Mouse (Mus musculus) lung, adult 2 months (tissue): Measurements from ENCODE around the gene Slc39a2. TPM values are rescaled to one million over a fixed set of nuclear protein-coding genes. Genes with fewer than 3 reads are reported as not detected.
A peak's percentile ranks its signal among the peaks of the same experiment; 100 is the strongest.
"Not testable (repeated sequence)": the region's sequence is repeated elsewhere in the genome, so short reads cannot be mapped to it uniquely, and the experiment has no call there.

ENCODE experiments used
- DNase-seq: peaks from one replicate; pipeline ENCODE4 v3.0.0; 2022
- H3K4me1 ChIP-seq: fragments of 200-500 bp; 2 replicates; pipeline ENCODE4 v1.6.1; 2011; ENCODE audit warnings: low read length; ENCODE audit not compliant: control insufficient read depth, insufficient read depth
- H3K4me3 ChIP-seq: fragments of 200-500 bp; replicated peaks from 2 replicates; pipeline ENCODE3; 2011; ENCODE audit warnings: low read depth, mild to moderate bottlenecking, control low read depth, low read length; ENCODE audit errors: extremely low read depth
- CTCF ChIP-seq: fragments of 200-500 bp; IDR thresholded peaks from 2 replicates; pipeline ENCODE4 v1.5.1; 2011; ENCODE audit warnings: mild to moderate bottlenecking, low read length, control low read depth; ENCODE audit not compliant: insufficient read depth
- POLR2A ChIP-seq: fragments of 200-500 bp; IDR thresholded peaks from 2 replicates; pipeline ENCODE4 v1.6.1; 2011; ENCODE audit warnings: low read depth, mild to moderate bottlenecking, control low read depth, low read length, borderline replicate concordance; ENCODE audit errors: extremely low read depth
- WGBS: fragments of 180-500 bp; shearing (Covaris S2); methylation state at CpG from one replicate; pipeline ENCODE4 v1.1.7; 2018; 5-methylcytosine and 5-hydroxymethylcytosine counted together
- polyA plus RNA-seq: library from polyadenylated mRNA; depleted of rRNA; stranded (reverse); fragments of >200 nt; gene quantifications from 2 replicates; pipeline ENCODE4 v1.2.3, GENCODE M21; 2012

The Slc39a2 gene
- polyA plus RNA-seq, 1 experiment, result 3.9 TPM

DNA sequence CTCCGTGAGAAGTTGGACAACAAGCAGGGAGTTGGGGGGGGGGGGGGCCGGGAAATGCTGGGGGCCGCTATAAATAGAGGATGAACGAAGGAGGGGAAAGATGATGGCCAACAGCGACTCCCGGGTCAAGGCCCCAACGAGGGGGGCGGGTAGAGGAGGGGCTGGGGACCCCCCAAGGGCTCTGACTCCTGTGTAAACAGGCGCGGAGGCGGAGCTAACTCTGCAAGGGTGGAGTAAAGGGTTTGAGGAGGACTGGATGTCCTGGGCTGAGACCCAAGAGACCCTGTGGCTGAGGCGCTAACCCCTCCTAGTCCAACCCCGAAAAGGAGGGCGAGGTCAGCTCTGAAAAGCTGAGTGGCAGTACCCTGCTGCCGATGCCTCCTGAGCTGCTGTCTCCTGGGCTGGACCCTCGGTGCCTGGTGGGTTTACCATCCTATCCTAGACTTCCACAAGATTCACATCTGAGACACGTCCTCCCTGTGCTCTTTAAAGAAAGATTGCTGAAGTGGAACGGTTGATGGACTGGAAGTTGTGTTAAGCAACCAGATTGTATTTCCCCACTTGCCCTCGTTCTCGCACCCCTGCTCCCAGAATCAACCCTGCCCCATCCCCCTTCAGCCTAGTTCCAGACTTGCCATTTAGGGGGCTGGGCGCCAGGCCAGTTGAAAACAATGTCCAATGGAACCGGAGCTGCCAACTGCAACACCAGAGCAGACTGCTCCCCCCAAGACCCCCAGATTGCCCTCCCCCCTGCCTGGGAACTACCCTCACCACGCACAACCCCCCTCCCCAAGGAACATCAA is 21.5 kb downstream of the Slc39a2 start, which contains the start of gene Ndrg2:
Gene Ndrg2 (minus strand): TSS at position 199 of the 803 bp plus-strand sequence.
- Histone ChIP-seq H3K4me1 (peaks cover 6% of the 10 kb centered on the region), H3K4me3 (peak within 1 kb of the TSS; percentile 85)
- TF ChIP-seq CTCF, result no peak
- TF ChIP-seq POLR2A, result peak; percentile 67; the same call in 1 of the 2 replicates
- 5% methylated on average over 23 of the region's 23 CpGs for WGBS
- DNase-seq, result peak; percentile 60

GRCm38 (mm10) chr14:51915030-51915429 is 22.3 kb downstream of the Slc39a2 start:
- no peak for DNase-seq
- H3K4me1 ChIP-seq, result peaks cover 6% of the 10 kb centered on the region
- WGBS, result 5% methylated on average over 3 of the region's 3 CpGs
- no peak overlapping the region for H3K4me3 ChIP-seq
- TF ChIP-seq POLR2A (no peak), CTCF (no peak)

DNA sequence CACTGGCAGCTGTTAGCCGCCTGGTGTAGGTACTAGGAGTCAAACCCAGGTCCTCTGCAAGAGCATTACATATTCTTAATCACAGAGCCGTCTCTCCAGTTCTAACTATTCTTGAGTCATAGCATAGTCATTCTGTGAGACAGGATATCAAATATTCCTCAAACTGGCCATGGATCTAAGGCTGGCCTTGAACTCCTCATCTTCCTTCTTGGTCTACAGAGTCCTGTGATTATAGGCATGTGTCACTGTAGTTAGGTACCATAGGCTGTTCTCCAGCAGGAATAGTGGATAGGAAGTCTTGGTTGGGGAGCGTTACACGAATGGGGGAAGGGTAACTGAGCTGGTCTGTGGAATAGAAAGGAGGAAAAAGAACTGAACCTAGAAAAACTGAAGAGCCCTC is 23.9 kb downstream of the Slc39a2 start:
- DNase-seq, result no peak
- TF ChIP-seq POLR2A, result no peak
- no peak for TF ChIP-seq CTCF
- peaks cover 6% of the 10 kb centered on the region for H3K4me1 ChIP-seq
- 84% methylated on average over 4 of the region's 4 CpGs for WGBS
- no peak overlapping the region for H3K4me3 ChIP-seq

DNA sequence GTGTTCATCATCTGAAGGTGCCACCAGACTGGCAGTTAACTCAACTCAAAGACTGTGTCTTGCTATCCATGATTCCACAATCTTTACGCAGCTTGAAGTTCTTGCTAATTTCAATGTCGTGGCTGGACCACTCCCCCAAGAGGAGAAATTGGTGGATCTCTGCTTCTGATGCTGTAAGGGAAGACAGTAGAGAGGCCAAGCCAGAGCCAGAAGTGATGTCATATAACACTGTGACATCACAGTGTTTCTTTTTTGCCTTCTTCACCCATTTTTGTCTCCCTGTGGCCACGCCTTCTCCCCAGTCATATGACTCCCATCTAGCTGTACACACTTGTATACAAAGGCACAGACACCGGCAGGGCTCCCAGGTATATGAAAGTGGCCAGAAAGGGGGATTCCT is 25.4 kb downstream of the Slc39a2 start, which contains the start of gene Tppp2:
Gene Tppp2 (plus strand): TSS at position 301 of the 400 bp plus-strand sequence.
- Histone ChIP-seq H3K4me3 (no peak within 1 kb of the TSS), H3K4me1 (peaks cover 6% of the 10 kb centered on the region)
- 91% methylated on average over 4 of the region's 4 CpGs for WGBS
- no peak for DNase-seq
- TF ChIP-seq POLR2A (no peak), CTCF (no peak)

DNA sequence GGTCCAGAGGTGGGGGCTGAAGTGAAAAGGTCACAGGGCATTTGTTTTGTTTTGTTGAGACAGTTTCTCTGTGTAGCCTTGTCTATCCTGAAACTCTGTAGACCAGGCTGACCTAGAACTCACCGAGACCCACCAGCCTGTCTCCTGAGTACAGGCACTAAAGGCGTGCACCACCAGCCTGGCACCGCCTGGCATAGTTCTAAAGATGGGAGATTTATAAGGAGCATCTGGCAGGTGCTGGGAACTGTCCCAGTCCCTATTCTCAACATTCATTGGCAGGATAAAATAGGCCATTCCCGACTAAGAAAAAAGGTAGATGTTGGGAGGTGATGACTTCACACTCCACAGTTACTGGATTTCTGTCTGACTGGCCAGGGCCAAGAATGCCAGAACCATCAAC is 26.3 kb downstream of the Slc39a2 start:
- Histone ChIP-seq H3K4me3 (no peak overlapping the region), H3K4me1 (peaks cover 6% of the 10 kb centered on the region)
- WGBS, result 84% methylated on average over 4 of the region's 4 CpGs
- TF ChIP-seq CTCF (no peak), POLR2A (no peak)
- DNase-seq, result no peak

DNA sequence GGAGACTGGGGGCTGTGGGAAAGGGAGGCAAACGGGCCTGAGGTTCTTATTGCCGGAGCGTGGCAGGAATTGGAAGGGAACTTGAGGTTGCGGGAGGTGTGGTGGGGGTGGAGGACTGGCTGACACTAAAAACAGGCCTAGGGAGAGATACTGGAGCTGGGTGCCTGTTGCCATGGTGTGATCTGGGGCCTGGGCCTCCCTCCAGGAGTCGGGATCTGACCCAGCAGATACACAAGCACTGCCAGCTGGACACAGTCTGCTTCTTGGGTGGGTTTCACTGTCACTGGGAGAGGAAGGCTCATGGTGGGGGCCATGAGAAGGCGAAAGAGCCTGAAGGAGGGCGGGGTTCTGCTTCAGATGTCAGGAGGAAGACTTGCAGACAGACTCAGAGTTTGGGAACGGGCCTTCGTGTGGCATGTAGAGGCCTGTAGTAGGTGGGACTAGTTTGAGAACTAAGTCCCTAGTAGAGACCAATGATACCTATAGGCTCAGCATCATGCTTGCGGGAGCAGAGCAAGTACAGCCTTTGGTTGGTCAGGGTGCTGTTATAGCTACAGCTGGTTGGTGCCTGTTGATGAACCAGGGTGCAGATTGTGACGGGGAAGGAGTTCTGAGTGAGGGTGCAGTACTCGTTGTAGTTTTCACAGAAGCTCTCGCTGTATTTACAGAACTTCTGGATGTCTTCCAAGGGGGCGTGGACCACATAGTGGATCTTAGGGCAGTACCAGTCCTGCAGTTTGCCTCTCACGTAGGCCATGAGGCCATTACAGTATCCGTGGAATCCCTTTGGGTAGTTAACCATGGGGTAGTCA is 29.3 kb downstream of the Slc39a2 start:
- WGBS, result 60% methylated on average over 16 of the region's 16 CpGs
- no peak overlapping the region for H3K4me3 ChIP-seq
- TF ChIP-seq POLR2A (no peak), CTCF (no peak)
- no peak for DNase-seq
- H3K4me1 ChIP-seq, result no peaks in the 10 kb centered on the region

DNA sequence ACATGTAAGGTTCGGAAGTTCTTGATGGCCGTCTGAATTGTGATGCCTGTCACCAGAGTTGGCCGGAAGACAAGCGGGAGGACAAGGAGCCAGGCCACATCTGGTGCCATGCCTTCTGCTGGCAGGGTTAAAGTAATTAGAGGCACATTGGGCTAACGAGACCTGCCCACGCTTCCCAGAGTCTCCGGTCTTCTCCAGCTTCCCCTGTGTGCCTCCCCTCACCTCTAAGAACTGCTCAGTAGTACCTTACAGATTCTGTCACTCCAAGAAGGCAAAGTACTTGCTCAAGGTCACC is 29.8 kb downstream of the Slc39a2 start, which contains the start of gene Rnase13:
Gene Rnase13 (minus strand): TSS at position 203 of the 295 bp plus-strand sequence.
- H3K4me1 ChIP-seq, result no peaks in the 10 kb centered on the region
- DNase-seq, result no peak
- 85% methylated on average over 7 of the region's 7 CpGs for WGBS
- no peak for TF ChIP-seq CTCF
- TF ChIP-seq POLR2A, result no peak
- no peak within 1 kb of the TSS for H3K4me3 ChIP-seq

GRCm38 (mm10) chr14:51922910-51923309 is 30.2 kb downstream of the Slc39a2 start:
- 91% methylated on average over 2 of the region's 2 CpGs for WGBS
- no peak for TF ChIP-seq CTCF
- TF ChIP-seq POLR2A, result no peak
- no peak overlapping the region for H3K4me3 ChIP-seq
- no peak for DNase-seq
- H3K4me1 ChIP-seq, result no peaks in the 10 kb centered on the region

GRCm38 (mm10) chr14:51923492-51923891 is 30.8 kb downstream of the Slc39a2 start:
- Histone ChIP-seq H3K4me1 (no peaks in the 10 kb centered on the region), H3K4me3 (no peak overlapping the region)
- 71% methylated on average over 4 of the region's 4 CpGs for WGBS
- no peak for DNase-seq
- no peak for TF ChIP-seq CTCF
- no peak for TF ChIP-seq POLR2A

GRCm38 (mm10) chr14:51926930-51927329 is 34.2 kb downstream of the Slc39a2 start:
- not testable (repeated sequence) for DNase-seq, H3K4me3 ChIP-seq, H3K4me1 ChIP-seq
- 95% methylated on average over 11 of the region's 11 CpGs for WGBS
